Mouse (Mus musculus): ENCODE data around the gene Syt1.

DNA sequence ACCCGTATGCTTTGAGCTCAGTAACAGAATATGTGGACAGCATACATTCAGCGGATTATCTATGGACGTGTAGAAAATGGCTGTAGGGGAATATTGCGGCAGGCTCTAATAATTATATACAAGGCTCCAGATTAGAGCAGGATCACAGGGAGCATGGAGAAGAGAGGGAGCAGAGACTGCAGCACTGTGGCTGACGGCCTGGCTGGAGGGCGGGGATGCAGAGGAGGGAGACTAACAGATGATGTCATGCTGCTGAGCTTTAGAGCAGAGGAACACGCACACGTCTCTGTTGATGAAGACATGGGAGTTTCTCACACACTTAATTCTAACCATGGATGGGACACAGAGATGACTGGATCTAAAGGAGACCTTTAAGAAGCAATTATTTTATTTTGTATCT, 333.7 kb downstream of the Syt1 start:
- no peak for TF ChIP-seq CTCF (IDR thresholded peaks at IDR 0.05; ENCODE audit: extremely low read depth, insufficient read length, insufficient replicate concordance, low read depth, low read length)
- TF ChIP-seq POLR2A (IDR thresholded peaks at IDR 0.05; ENCODE audit: low read depth, low read length), result no peak
